Mouse (Mus musculus) urinary bladder, postnatal 4 days (tissue): Measurements from ENCODE around the gene 6030458C11Rik.

Experiments used
- DNase-seq, 2 experiments: peaks; one replicate each; pipeline ENCODE4 v3.0.0; 2021 to 2022; ENCODE audit warnings: low spot score in 2 of 2

6030458C11Rik gene

GRCm38 (mm10) chr15:12760747-12761146, 63.7 kb downstream of the 6030458C11Rik start:
- DNase-seq, result no peak

- no peak for DNase-seq
These were observed 66.0 kb downstream of the 6030458C11Rik start for GRCm38 (mm10) chr15:12758461-12758860.
